Mouse (Mus musculus) liver, embryonic 15.5 days (tissue): ENCODE measurements at regions not wholly inside any gene's neighbourhood (a gene's known extent, or its start where the extent isn't known, plus 50 kb on each side); places are given as distances from the start of the nearest gene placed in this dataset.

ENCODE experiments used
- ATAC-seq: fragments of 200-750 bp; cut with Nextera tagmentation; 2 replicates; pipeline ENCODE4 v1.8.0; 2017; ENCODE audit warnings: moderate number of reproducible peaks, mild to moderate bottlenecking, moderate library complexity; ENCODE audit not compliant: insufficient read depth
- H3K27ac ChIP-seq: fragments of 300-500 bp; sonication (generic); replicated peaks from 2 replicates; pipeline ENCODE4 v1.5.1; 2015; ENCODE audit warnings: mild to moderate bottlenecking, inconsistent platforms
- H3K27me3 ChIP-seq: fragments of 300-500 bp; sonication (generic); 2 replicates; pipeline ENCODE4 v1.6.1; 2015; ENCODE audit warnings: mild to moderate bottlenecking, inconsistent platforms
- H3K36me3 ChIP-seq: fragments of 300-500 bp; sonication (generic); replicated peaks from 2 replicates; pipeline ENCODE4 v1.6.1; 2015; ENCODE audit warnings: moderate library complexity, mild to moderate bottlenecking, inconsistent platforms
- H3K4me1 ChIP-seq: fragments of 300-500 bp; sonication (generic); replicated peaks from 2 replicates; pipeline ENCODE4 v1.6.1; 2015; ENCODE audit warnings: inconsistent platforms
- H3K4me2 ChIP-seq: fragments of 300-500 bp; sonication (generic); 2 replicates; pipeline ENCODE4 v1.6.1; 2015; ENCODE audit warnings: moderate library complexity, mild to moderate bottlenecking, inconsistent platforms
- H3K4me3 ChIP-seq: fragments of 300-500 bp; sonication (generic); replicated peaks from 2 replicates; pipeline ENCODE4 v1.5.1; 2015; ENCODE audit warnings: mild to moderate bottlenecking, inconsistent platforms
- H3K9ac ChIP-seq: fragments of 300-500 bp; sonication (generic); 2 replicates; pipeline ENCODE4 v1.6.1; 2015; ENCODE audit warnings: moderate library complexity, mild to moderate bottlenecking, inconsistent platforms
- H3K9me3 ChIP-seq: fragments of 300-500 bp; sonication (generic); replicated peaks from 2 replicates; pipeline ENCODE4 v1.6.1; 2016; ENCODE audit warnings: inconsistent platforms
- WGBS: fragments of 180-500 bp; shearing (Covaris S2); methylation state at CpG from one replicate; pipeline ENCODE4 v1.1.7; 2015; ENCODE audit warnings: mixed read lengths; ENCODE audit not compliant: insufficient replicate concordance; 5-methylcytosine and 5-hydroxymethylcytosine counted together

DNA sequence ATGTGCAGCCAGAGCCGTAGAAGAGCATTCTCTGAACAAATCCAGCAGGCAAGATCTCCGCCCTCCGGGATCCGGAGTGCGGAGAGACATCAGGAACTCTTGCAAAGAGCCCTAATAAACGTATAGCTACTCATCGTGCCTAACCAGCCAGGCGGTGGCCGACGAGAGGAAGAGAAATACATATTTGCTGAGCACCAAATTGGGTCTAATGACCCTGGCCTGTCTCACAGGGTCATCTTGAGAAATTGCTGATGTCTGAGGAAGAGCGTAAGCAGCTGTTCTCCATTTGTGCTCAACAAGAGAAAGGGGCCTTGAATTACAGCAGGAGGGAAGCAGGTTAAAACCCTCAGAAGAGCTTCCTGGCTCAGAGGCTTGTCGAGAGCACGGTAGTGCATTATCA, 92.8 kb upstream of the Zfp703 start:
- no peaks in the 10 kb centered on the region for H3K9me3 ChIP-seq
- H3K4me2 ChIP-seq: no peak overlapping the region
- no peaks in the 10 kb centered on the region for H3K36me3 ChIP-seq
- no peak overlapping the region for H3K27ac ChIP-seq
- H3K4me3 ChIP-seq: no peak overlapping the region
- WGBS: 64% methylated on average over 13 of the region's 13 CpGs
- no peaks in the 10 kb centered on the region for H3K27me3 ChIP-seq
- H3K9ac ChIP-seq: no peak overlapping the region
- ATAC-seq: no peak
- H3K4me1 ChIP-seq: no peaks in the 10 kb centered on the region

DNA sequence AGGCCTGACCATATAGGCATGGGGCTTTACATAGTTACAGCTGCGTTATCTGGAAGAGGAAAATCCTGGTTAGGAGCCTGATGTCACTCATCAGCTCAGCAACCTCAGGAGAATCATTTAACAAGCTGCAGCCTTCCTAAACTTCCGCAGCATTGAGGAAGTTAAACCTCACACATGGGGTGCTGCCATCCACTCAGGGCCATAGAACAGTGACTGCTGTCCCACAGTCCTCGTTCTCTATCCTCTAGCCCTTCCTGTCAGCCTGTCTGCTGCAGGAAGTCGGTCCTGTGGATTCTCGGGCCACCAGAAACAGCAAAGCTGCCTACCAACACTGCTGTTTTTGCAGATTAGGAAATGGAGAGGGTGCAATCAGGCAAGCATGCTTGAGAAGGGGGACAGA, 91.8 kb upstream of the Zfp703 start:
- Histone ChIP-seq H3K27ac (no peak overlapping the region), H3K9ac (no peak overlapping the region), H3K27me3 (no peaks in the 10 kb centered on the region), H3K4me2 (no peak overlapping the region), H3K9me3 (no peaks in the 10 kb centered on the region), H3K4me3 (no peak overlapping the region), H3K36me3 (no peaks in the 10 kb centered on the region), H3K4me1 (no peaks in the 10 kb centered on the region)
- ATAC-seq: no peak
- WGBS: 23% methylated on average over 5 of the region's 5 CpGs

DNA sequence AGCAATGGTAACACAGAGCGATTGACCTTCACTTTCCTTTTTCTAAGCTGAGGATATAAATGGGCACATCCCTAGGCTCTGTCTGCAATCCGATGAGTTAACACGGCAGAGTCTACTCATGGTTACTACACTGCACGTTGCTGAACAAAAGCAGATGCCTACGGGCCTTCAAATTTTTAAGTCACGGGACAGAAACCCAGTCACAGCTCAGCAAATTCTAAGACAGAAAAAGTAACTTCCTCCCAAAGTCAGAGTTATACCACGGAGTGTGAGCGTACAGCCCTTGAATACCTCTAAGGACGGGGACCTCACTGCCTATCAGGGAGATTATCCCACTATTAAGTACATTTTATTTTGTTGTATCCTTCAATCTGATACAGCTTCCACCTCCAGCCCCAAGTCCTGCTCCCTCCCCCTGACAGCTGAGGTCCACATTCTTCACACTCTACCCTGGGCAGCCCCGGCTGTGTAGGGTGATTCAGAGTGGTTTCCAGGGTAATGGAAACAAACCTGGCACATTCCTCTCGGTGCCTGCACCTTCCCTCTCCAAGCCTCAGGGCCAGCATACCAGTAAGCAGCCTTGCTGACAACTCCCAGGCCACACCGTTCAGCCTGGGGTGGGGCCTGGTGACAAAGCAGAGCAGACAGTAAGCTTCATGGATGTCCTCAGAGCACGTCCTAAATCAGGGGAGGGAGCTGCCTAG, 90.2 kb upstream of the Zfp703 start:
- Histone ChIP-seq H3K36me3 (no peaks in the 10 kb centered on the region), H3K9ac (no peak overlapping the region), H3K4me3 (no peak overlapping the region), H3K4me1 (no peaks in the 10 kb centered on the region), H3K27me3 (no peaks in the 10 kb centered on the region), H3K4me2 (no peak overlapping the region), H3K27ac (no peak overlapping the region), H3K9me3 (no peaks in the 10 kb centered on the region)
- ATAC-seq: no peak
- 65% methylated on average over 13 of the region's 13 CpGs for WGBS

DNA sequence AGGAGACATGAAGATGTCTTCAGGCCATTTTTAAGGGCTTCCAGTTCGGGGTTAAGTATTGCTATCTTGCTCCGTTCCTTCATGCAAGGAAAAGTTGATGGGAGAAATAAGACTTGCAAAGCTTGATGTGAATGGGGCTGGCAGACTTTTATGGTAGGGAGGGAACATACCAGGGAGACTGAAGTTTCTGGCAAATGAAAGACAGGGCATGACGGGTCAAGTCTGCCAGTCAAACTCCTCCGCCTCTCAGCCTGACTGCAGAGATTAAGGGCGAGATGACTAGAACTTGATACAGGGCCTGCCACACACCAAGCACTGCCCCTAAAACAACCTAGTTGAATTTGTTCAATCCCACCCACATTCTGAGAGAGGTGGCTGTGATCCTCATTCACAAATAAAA, 89.6 kb upstream of the Zfp703 start:
- no peak for ATAC-seq
- 46% methylated on average over 5 of the region's 5 CpGs for WGBS
- no peaks in the 10 kb centered on the region for H3K4me1 ChIP-seq
- H3K27ac ChIP-seq: no peak overlapping the region
- H3K9ac ChIP-seq: no peak overlapping the region
- no peaks in the 10 kb centered on the region for H3K9me3 ChIP-seq
- no peak overlapping the region for H3K4me2 ChIP-seq
- no peaks in the 10 kb centered on the region for H3K36me3 ChIP-seq
- no peak overlapping the region for H3K4me3 ChIP-seq
- H3K27me3 ChIP-seq: no peaks in the 10 kb centered on the region

DNA sequence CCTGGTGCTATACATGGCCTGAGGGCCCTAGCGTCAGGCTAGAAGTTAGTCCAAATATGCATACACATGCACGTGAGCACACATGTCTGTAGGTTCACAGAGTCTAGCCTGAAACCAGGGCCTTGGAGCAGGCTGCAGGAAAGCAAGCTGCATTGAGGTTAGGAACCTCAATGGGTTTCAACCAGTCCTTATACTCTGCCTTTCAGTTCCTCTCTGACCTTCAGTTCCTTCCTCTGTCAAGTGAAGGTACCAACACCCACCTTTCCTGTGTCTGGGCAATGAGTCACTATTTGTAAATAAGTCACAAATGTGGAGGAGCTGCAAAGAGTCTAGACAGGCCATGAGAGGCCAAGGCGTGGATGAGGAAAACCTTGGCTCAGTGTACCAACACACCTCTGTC, 89.1 kb upstream of the Zfp703 start:
- no peak overlapping the region for H3K4me3 ChIP-seq
- no peaks in the 10 kb centered on the region for H3K36me3 ChIP-seq
- no peaks in the 10 kb centered on the region for H3K9me3 ChIP-seq
- no peak overlapping the region for H3K27ac ChIP-seq
- 32% methylated on average over 3 of the region's 3 CpGs for WGBS
- H3K4me1 ChIP-seq: no peaks in the 10 kb centered on the region
- no peak overlapping the region for H3K4me2 ChIP-seq
- no peak overlapping the region for H3K9ac ChIP-seq
- no peak for ATAC-seq
- H3K27me3 ChIP-seq: no peaks in the 10 kb centered on the region

DNA sequence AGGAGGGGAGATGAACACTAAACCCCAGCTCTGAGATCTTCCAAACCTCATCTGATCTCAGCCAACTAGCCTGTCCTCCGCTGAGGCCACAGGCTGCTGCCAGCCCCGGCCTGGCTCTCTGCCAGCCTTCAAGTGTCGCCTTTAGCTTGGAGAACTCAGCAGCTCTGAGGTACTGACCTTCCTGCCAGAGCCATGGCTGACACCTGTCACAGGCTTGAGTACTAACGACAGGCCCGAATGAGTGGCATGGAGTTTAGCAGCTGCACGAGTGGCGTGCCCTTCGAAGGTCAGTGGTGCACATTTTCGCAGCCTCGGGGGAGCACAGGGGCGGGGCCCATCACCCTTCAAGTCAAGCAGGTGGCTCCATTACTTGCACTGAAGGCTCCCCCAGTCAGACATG, 85.2 kb upstream of the Zfp703 start:
- Histone ChIP-seq H3K4me3 (no peak overlapping the region), H3K9ac (no peak overlapping the region), H3K27me3 (no peaks in the 10 kb centered on the region), H3K9me3 (no peaks in the 10 kb centered on the region), H3K27ac (no peak overlapping the region), H3K36me3 (no peaks in the 10 kb centered on the region), H3K4me2 (no peak overlapping the region), H3K4me1 (no peaks in the 10 kb centered on the region)
- no peak for ATAC-seq
- 74% methylated on average over 11 of the region's 11 CpGs for WGBS

DNA sequence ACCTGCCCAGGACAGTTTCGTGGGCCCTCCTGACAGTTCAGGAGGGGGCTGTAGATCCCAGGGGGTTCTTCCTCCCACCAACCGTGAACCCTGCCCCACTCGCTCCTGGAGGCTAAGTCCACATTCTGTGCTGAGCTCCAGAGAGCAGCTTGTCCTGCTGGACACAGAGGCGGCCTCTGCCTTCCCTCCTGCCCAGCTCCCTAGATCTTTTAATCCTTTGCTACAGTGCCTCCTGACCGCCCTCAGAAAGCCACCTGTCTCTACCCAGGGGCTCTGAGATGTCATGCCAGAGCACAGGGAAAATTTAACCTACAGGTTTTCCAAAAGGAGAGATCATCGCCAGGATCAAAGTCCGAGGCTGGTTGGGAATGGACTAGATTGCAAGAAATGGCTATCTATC, 84.7 kb upstream of the Zfp703 start:
- Histone ChIP-seq H3K9me3 (no peaks in the 10 kb centered on the region), H3K4me2 (no peak overlapping the region), H3K4me3 (no peak overlapping the region), H3K27ac (no peak overlapping the region), H3K36me3 (no peaks in the 10 kb centered on the region), H3K27me3 (no peaks in the 10 kb centered on the region), H3K9ac (no peak overlapping the region), H3K4me1 (no peaks in the 10 kb centered on the region)
- no peak for ATAC-seq
- 63% methylated on average over 7 of the region's 7 CpGs for WGBS

DNA sequence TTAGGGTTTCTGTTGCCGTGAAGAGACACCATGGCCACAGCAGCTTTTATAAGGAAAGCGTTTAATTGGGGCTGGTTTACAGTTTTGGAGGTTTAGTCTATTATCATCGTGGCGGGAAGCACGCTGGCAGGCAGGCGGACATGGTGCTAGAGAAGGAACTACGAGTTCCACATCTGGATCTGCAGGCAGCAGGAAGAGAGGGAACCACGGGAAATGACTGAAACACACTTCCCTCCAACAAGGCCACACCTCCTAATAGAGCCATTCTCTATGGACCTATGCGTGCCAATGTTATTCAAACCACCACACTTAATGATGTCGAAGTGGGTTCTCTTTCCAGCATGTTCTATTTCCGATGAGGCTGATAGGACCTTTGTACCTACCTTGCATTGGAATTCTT, 81.3 kb upstream of the Zfp703 start:
- ATAC-seq: no peak
- H3K4me2 ChIP-seq: no peak overlapping the region
- no peaks in the 10 kb centered on the region for H3K4me1 ChIP-seq
- H3K9me3 ChIP-seq: no peaks in the 10 kb centered on the region
- H3K9ac ChIP-seq: no peak overlapping the region
- no peaks in the 10 kb centered on the region for H3K27me3 ChIP-seq
- WGBS: 40% methylated on average over 11 of the region's 11 CpGs
- H3K4me3 ChIP-seq: no peak overlapping the region
- no peak overlapping the region for H3K27ac ChIP-seq
- no peaks in the 10 kb centered on the region for H3K36me3 ChIP-seq

DNA sequence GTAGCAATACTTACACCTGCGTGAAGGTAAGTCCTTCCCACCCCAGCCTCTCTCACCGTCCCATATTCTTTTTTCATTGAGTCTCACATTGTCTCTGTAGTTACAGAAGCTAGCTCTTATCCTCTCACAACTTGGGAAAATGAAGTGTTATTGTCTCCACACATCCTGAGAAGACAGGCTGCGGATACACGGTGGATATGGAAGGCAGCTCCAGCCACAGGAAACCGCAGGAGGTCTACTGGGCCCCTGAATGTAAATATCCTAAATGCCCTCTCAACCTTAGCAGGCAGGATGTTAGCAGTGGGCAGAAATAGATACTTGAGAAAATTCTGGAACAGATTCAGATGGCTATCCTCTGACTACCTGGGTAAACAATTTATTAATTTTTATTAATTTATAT, 73.8 kb upstream of the Zfp703 start:
- 34% methylated on average over 5 of the region's 5 CpGs for WGBS
- H3K4me2 ChIP-seq: no peak overlapping the region
- H3K9me3 ChIP-seq: no peaks in the 10 kb centered on the region
- no peak overlapping the region for H3K4me3 ChIP-seq
- ATAC-seq: no peak
- H3K4me1 ChIP-seq: no peaks in the 10 kb centered on the region; the same call in 1 of the 2 replicates
- no peak overlapping the region for H3K9ac ChIP-seq
- H3K27me3 ChIP-seq: no peaks in the 10 kb centered on the region
- no peak overlapping the region for H3K27ac ChIP-seq
- no peaks in the 10 kb centered on the region for H3K36me3 ChIP-seq

DNA sequence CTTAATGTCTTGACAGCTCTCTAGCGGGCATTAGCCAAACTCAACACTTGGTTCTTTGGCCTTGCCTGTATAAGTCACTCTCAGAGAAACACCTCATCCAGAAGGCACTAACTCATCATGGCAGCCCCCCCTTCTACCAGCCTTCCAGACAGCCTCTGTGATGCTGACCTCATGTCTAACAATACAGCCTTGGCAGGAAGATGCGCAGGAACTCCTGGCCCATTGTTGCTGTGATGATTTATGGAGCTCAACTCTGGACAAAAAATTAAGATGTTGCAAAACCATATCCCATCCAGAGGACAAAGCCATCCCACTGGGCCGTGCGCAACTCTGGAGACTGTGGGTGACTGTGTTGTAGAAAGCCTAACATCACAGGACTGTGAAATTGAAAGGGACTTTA, 70.9 kb upstream of the Zfp703 start:
- no peak overlapping the region for H3K4me3 ChIP-seq
- H3K9ac ChIP-seq: no peak overlapping the region
- H3K27me3 ChIP-seq: no peaks in the 10 kb centered on the region
- no peaks in the 10 kb centered on the region for H3K9me3 ChIP-seq
- no peaks in the 10 kb centered on the region for H3K36me3 ChIP-seq
- no peaks in the 10 kb centered on the region; the same call in 1 of the 2 replicates for H3K4me1 ChIP-seq
- no peak overlapping the region for H3K4me2 ChIP-seq
- H3K27ac ChIP-seq: no peak overlapping the region
- WGBS: 66% methylated on average over 4 of the region's 4 CpGs
- no peak for ATAC-seq

DNA sequence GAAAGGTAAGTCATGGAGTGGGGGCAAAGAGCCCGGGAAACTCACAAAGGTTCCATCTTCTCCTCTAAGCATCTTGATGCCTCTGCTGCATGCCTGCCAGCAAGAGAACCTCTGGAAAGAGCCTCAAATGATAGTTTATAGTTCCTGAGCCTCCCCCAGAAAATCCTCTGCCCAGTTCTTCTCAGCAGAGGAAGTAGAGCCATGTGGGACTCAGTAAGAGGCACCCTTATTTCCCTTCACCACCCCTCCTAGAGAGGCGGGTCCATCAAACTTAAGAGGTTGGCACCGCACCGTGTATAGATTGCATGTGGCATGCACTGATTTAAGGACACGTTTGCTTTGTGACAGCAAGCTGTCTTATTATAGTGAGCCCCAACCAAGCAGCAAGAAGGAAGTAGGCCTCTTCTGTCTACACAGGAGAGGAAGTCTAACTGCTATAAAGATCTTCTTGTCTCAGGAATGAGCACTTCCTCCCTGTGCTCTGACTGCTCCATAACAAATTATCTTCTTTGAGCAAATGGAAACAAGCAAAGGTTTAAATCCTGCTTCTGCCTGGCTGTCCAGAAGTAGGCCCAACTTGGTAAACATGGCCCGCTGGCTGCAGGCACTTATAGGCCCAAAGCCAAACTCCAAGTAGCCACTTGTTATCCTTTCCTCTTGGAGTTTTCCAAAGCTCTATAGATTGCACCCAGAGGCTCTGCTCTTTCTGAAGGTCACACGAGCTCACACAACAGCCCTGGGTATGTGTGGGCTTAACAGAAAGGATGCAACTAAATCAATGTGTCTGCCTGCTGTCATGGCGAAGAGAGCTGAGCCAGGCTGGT, 69.6 kb upstream of the Zfp703 start:
- Histone ChIP-seq H3K4me1 (no peaks in the 10 kb centered on the region; the same call in 1 of the 2 replicates), H3K4me3 (no peak overlapping the region), H3K36me3 (no peaks in the 10 kb centered on the region), H3K9me3 (no peaks in the 10 kb centered on the region), H3K27me3 (no peaks in the 10 kb centered on the region), H3K4me2 (no peak overlapping the region), H3K9ac (no peak overlapping the region), H3K27ac (no peak overlapping the region)
- ATAC-seq: no peak
- 24% methylated on average over 8 of the region's 8 CpGs for WGBS
